Mouse (Mus musculus) heart, embryonic 16.5 days (tissue): Measurements from ENCODE around the gene Srsf6. TPM values are rescaled to one million over a fixed set of nuclear protein-coding genes. Genes with fewer than 3 reads are reported as not detected.

Experiments used
- ATAC-seq: fragments of 200-750 bp; cut with Nextera tagmentation; replicated peaks from 2 replicates; pipeline ENCODE4 v1.8.0; 2017; ENCODE audit warnings: moderate number of reproducible peaks; ENCODE audit not compliant: insufficient read depth, low FRiP score; ENCODE audit errors: extremely low read depth
- H3K27ac ChIP-seq: fragments of 300-500 bp; sonication (generic); 2 replicates; pipeline ENCODE4 v1.5.1; 2014; ENCODE audit warnings: mild to moderate bottlenecking, low read length, control low read depth, moderate library complexity
- H3K27me3 ChIP-seq: fragments of 300-500 bp; sonication (generic); 2 replicates; pipeline ENCODE4 v1.6.1; 2014; ENCODE audit warnings: low read length, mixed read lengths; ENCODE audit not compliant: control insufficient read depth, insufficient read depth
- H3K36me3 ChIP-seq: fragments of 300-500 bp; sonication (generic); 2 replicates; pipeline ENCODE4 v1.6.1; 2014; ENCODE audit not compliant: control insufficient read depth, insufficient read depth
- H3K4me1 ChIP-seq: fragments of 300-500 bp; sonication (generic); 2 replicates; pipeline ENCODE4 v1.6.1; 2014; ENCODE audit warnings: low read length, mixed read lengths; ENCODE audit not compliant: control insufficient read depth, insufficient read depth
- H3K4me2 ChIP-seq: fragments of 300-500 bp; sonication (generic); 2 replicates; pipeline ENCODE4 v1.6.1; 2014; ENCODE audit warnings: low read depth, mild to moderate bottlenecking, control low read depth, low read length
- H3K4me3 ChIP-seq: fragments of 300-500 bp; sonication (generic); 2 replicates; pipeline ENCODE4 v1.5.1; 2014; ENCODE audit warnings: mild to moderate bottlenecking, control low read depth, low read length
- H3K9ac ChIP-seq: fragments of 300-500 bp; sonication (generic); 2 replicates; pipeline ENCODE4 v1.6.1; 2014; ENCODE audit warnings: low read length, control low read depth
- H3K9me3 ChIP-seq: fragments of 300-500 bp; sonication (generic); replicated peaks from 2 replicates; pipeline ENCODE4 v1.6.1; 2016; ENCODE audit warnings: low read length; ENCODE audit not compliant: control insufficient read depth
- WGBS: fragments of 180-500 bp; shearing (Covaris S2); extraction: QIAGEN DNeasy Blood & Tissue Kit; methylation state at CpG from one replicate; pipeline ENCODE4 v1.1.7; 2014; 5-methylcytosine and 5-hydroxymethylcytosine counted together
- polyA plus RNA-seq: library from polyadenylated mRNA; unstranded; fragments of >200 nt; fragmentation: Nextera tagmentation; extraction: Ambion mirVana; gene quantifications from 2 replicates; pipeline ENCODE4 v1.2.1, GENCODE M21; 2015

Srsf6 gene
- polyA plus RNA-seq, 1 experiment from 2014 or later: 129 TPM

- Histone ChIP-seq H3K27ac (no peak overlapping the region), H3K9me3 (no peaks in the 10 kb centered on the region), H3K4me2 (no peak overlapping the region), H3K4me1 (no peaks in the 10 kb centered on the region; the same call in 1 of the 2 replicates), H3K9ac (no peak overlapping the region), H3K27me3 (no peaks in the 10 kb centered on the region), H3K36me3 (no peaks in the 10 kb centered on the region), H3K4me3 (no peak overlapping the region)
- WGBS: 10% methylated on average over 5 of the region's 5 CpGs
- ATAC-seq: no peak
Observed at GRCm38 (mm10) chr2:162968357-162968756, 37.0 kb downstream of the Srsf6 start.

- Histone ChIP-seq H3K27ac (no peak overlapping the region), H3K9me3 (no peaks in the 10 kb centered on the region), H3K4me2 (no peak overlapping the region), H3K9ac (no peak overlapping the region), H3K36me3 (no peaks in the 10 kb centered on the region), H3K27me3 (no peaks in the 10 kb centered on the region), H3K4me1 (peaks cover 4% of the 10 kb centered on the region; the same call in 1 of the 2 replicates), H3K4me3 (no peak overlapping the region)
- ATAC-seq: no peak
- WGBS: 77% methylated on average over 3 of the region's 3 CpGs
Observed at GRCm38 (mm10) chr2:162969101-162969500, 37.8 kb downstream of the Srsf6 start.

GRCm38 (mm10) chr2:162970896-162971295, 39.6 kb downstream of the Srsf6 start:
- peaks cover 13% of the 10 kb centered on the region for H3K4me1 ChIP-seq
- no peaks in the 10 kb centered on the region for H3K9me3 ChIP-seq
- no peaks in the 10 kb centered on the region for H3K36me3 ChIP-seq
- H3K27me3 ChIP-seq: no peaks in the 10 kb centered on the region
- ATAC-seq: no peak
- no peak overlapping the region for H3K27ac ChIP-seq
- H3K4me2 ChIP-seq: no peak overlapping the region
- 81% methylated on average over 6 of the region's 6 CpGs for WGBS
- H3K4me3 ChIP-seq: no peak overlapping the region
- H3K9ac ChIP-seq: no peak overlapping the region

GRCm38 (mm10) chr2:162972752-162973151, 41.4 kb downstream of the Srsf6 start:
- Histone ChIP-seq H3K27ac (no peak overlapping the region), H3K36me3 (no peaks in the 10 kb centered on the region), H3K4me2 (no peak overlapping the region), H3K4me1 (peaks cover 13% of the 10 kb centered on the region), H3K9ac (no peak overlapping the region), H3K27me3 (no peaks in the 10 kb centered on the region), H3K9me3 (no peaks in the 10 kb centered on the region), H3K4me3 (no peak overlapping the region)
- ATAC-seq: no peak
- WGBS: 56% methylated on average over 7 of the region's 7 CpGs

GRCm38 (mm10) chr2:162973206-162973605, 41.9 kb downstream of the Srsf6 start:
- Histone ChIP-seq H3K4me3 (no peak overlapping the region), H3K9me3 (no peaks in the 10 kb centered on the region), H3K27ac (no peak overlapping the region), H3K4me2 (no peak overlapping the region), H3K4me1 (peaks cover 13% of the 10 kb centered on the region), H3K27me3 (no peaks in the 10 kb centered on the region), H3K9ac (no peak overlapping the region), H3K36me3 (no peaks in the 10 kb centered on the region)
- 78% methylated on average over 5 of the region's 5 CpGs for WGBS
- no peak for ATAC-seq

- Histone ChIP-seq H3K9ac (no peak overlapping the region), H3K4me1 (peaks cover 13% of the 10 kb centered on the region), H3K9me3 (no peaks in the 10 kb centered on the region), H3K4me3 (no peak overlapping the region), H3K27me3 (no peaks in the 10 kb centered on the region), H3K27ac (no peak overlapping the region), H3K4me2 (no peak overlapping the region), H3K36me3 (no peaks in the 10 kb centered on the region)
- WGBS: 42% methylated on average over 11 of the region's 11 CpGs
- ATAC-seq: no peak
Observed at GRCm38 (mm10) chr2:162973637-162974036, 42.3 kb downstream of the Srsf6 start.

- no peak overlapping the region for H3K27ac ChIP-seq
- no peak overlapping the region for H3K9ac ChIP-seq
- no peaks in the 10 kb centered on the region for H3K36me3 ChIP-seq
- no peak overlapping the region for H3K4me2 ChIP-seq
- ATAC-seq: peak; percentile 70; the same call in 1 of the 2 replicates
- H3K4me3 ChIP-seq: no peak overlapping the region
- H3K4me1 ChIP-seq: peaks cover 13% of the 10 kb centered on the region
- H3K9me3 ChIP-seq: no peaks in the 10 kb centered on the region
- WGBS: 58% methylated on average over 11 of the region's 11 CpGs
- H3K27me3 ChIP-seq: no peaks in the 10 kb centered on the region
Observed at GRCm38 (mm10) chr2:162975157-162975775, 43.9 kb downstream of the Srsf6 start.

- no peak overlapping the region for H3K9ac ChIP-seq
- peaks cover 13% of the 10 kb centered on the region for H3K4me1 ChIP-seq
- no peak for ATAC-seq
- H3K27ac ChIP-seq: no peak overlapping the region
- H3K36me3 ChIP-seq: no peaks in the 10 kb centered on the region
- WGBS: 61% methylated on average over 4 of the region's 4 CpGs
- H3K27me3 ChIP-seq: no peaks in the 10 kb centered on the region
- H3K4me2 ChIP-seq: no peak overlapping the region
- H3K4me3 ChIP-seq: no peak overlapping the region
- H3K9me3 ChIP-seq: no peaks in the 10 kb centered on the region
Observed at GRCm38 (mm10) chr2:162976001-162976400, 44.7 kb downstream of the Srsf6 start.

GRCm38 (mm10) chr2:162984381-162984780, 53.1 kb downstream of the Srsf6 start:
- ATAC-seq: no peak
- no peak overlapping the region for H3K27ac ChIP-seq
- 76% methylated on average over 6 of the region's 6 CpGs for WGBS
- no peak overlapping the region for H3K4me2 ChIP-seq
- no peak overlapping the region for H3K9ac ChIP-seq
- no peaks in the 10 kb centered on the region for H3K27me3 ChIP-seq
- no peaks in the 10 kb centered on the region for H3K36me3 ChIP-seq
- H3K4me3 ChIP-seq: no peak overlapping the region
- H3K4me1 ChIP-seq: peaks cover 3% of the 10 kb centered on the region; the same call in 1 of the 2 replicates
- no peaks in the 10 kb centered on the region for H3K9me3 ChIP-seq
